Mouse (Mus musculus) urinary bladder, postnatal 25 days (tissue): ENCODE measurements at regions not wholly inside any gene's neighbourhood (a gene's known extent, or its start where the extent isn't known, plus 50 kb on each side); places are given as distances from the start of the nearest gene placed in this dataset.

Source experiments
- DNase-seq: peaks from one replicate; pipeline ENCODE4 v3.0.0; 2022; ENCODE audit warnings: low spot score

DNA sequence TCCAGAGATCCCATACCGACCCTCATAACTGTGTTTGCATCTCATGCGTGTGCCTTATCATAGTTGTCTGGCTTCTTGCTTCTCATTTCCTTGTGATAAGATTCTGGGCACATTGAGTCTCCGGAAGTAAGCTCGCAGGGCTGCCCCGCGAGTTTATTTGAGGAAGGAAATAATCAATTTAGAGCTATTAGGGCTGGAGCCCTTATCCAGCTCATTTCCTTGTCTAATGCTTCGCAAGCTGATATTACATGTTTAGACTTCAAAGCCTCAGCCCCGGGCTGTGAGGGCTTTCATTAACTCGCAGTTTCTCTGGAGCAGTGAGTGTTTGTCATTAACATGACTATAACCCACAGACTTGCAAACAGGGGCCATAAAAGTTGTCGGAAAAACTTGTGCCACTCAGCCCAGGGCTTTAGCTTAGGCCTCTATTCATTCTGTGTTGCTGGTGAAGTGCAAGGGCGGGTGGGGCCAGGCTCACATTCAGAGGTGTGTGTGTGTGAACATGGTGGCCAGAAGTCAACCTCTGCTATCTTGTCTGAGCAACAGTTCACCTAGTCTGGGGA is 251.0 kb upstream of the Gm5148 start:
- DNase-seq = no peak

DNA sequence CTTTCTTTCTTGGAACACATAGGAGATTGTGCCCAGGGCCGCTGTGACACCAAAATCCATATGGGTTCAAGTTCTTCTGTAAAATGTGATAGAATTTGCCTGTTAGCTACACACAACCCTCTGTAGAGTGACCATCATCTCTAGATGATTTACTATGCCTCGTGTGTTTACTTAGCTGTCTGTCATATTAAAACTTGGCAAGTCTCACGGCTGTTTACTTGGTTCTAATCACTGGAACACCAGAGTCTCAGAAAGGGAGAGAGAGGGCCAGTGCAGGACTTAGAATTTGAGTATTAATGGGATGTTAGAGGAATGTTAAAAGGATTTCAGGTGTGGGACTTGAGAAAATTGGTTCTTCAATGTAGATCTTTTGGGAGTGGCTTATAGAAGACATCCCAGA is 248.6 kb upstream of the Gm5148 start:
- DNase-seq = no peak

DNA sequence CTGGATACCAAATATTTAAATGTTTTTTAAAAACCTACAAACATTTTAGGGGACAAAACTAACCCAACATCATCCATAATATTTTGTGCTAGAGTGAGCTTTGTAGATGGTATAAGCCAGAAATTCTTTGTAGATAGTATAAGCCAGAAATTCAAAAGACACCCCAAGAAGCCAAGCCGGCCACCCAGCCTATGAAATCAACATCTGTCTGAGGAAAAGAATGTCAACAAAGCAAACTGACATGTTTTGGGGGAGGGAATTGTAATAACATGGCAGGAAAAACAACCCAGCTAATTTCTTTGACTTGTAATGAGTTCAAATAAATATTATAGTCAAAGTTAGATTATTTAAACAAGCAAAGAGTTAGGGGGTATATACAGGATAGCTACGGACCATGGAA is 246.9 kb upstream of the Gm5148 start:
- DNase-seq = no peak

DNA sequence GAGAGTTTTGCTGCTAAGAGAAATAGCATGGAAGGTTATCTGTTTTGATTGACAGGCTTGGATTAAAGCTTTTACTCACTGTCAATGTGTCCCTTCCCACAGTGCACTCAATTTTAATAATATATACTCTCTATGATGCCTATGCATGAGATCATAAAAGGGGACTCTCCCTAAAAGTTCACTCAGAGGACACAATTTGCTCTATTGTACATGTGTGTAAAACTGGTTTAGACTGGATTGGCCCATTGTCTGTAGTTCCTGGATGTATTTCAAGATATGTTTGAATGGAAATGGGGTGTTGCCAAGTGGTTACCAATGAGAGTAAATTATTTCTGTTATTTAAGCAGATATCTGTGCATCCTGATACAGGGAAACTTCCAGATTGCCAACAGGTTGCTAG is 244.4 kb upstream of the Gm5148 start:
- DNase-seq = no peak

DNA sequence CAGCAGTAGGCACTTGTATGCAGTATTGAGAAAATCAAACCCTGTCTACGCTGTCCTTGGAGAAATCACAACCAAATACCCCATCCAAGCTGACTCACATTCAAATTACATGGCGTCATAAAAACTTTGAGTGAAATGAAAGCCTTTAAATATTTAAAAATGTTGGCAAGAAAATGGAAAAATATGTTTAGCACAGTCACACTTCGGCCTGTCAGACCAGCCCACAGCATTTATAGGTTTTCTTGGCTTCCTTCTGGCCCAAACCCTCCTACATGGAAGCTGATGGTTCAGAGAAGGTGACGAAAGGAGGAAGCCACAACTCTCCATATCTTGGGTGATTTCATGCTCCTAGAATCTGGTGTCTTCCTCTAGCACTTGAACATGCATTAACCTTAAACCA is 240.9 kb upstream of the Gm5148 start:
- DNase-seq = no peak

DNA sequence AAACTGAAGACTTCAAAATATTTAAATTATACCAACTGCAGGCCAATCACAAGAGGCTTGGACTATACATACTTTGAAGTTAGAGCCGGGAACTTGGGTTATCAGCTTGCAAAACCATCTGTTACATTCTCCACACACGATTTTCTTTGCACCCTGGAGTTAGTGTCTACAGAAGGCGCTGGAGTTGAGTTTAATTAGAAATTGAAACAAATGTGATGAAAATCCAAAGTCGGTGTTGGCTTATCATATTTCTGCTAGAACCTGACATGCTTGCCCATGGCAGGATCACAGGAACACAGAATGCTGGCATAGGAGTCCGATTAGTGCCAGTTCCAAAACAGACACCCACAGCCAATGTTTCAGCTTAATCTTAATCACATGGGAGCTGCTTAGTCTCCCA is 239.8 kb upstream of the Gm5148 start:
- DNase-seq = no peak

DNA sequence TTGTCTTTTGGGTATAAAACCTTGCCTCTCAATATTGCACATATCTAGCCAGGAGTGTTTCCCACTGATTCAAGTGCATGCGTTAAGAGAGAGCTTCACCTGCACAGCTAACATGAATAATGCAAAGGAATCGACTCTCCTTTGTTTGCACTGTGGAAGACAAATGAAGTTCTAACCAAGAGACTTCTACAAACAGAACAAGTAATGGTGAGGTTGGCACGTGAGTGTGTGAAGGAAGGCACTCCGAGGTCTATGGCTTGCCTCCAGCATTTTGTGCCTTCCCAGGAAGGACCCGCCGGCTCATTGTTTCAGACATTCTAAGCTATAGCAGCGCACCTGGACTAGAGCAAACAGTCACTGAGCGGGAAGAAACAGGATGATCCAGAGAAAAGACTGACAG is 238.5 kb upstream of the Gm5148 start:
- no peak for DNase-seq

DNA sequence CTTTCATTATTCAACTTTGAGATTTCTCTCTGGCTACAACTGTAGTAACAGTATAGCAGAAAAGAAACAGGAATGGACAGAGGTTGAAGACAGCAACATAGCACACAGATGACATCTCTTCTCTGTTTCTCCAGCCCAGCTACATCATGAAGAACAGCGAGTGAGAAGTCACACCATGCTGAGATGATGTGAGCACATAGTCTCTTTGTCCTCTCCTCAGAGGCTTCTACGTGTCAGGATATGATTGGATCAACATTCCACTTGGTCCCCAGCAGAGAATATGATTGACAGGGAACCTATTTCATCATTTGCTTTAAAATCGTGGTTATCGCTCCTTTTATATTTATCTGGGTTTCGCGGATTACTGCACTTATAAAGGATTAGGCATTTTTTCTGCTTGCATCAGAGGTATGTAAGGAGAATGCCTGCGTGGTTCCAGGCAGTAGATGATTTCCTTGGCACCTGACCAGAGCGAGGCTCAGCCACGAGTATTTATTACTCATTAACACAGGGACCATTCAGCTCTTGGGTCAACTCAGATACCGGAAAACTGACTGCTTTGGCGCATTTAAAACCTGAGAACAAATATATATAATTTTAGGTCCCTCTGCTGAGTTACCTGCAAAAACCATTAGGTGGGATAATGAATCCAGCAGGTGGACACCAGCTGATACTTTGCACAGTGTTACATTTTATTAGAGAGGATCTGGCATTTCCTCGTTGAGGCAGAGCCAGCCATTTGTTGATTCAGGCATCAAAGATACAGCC is 237.9 kb upstream of the Gm5148 start:
- DNase-seq = no peak

DNA sequence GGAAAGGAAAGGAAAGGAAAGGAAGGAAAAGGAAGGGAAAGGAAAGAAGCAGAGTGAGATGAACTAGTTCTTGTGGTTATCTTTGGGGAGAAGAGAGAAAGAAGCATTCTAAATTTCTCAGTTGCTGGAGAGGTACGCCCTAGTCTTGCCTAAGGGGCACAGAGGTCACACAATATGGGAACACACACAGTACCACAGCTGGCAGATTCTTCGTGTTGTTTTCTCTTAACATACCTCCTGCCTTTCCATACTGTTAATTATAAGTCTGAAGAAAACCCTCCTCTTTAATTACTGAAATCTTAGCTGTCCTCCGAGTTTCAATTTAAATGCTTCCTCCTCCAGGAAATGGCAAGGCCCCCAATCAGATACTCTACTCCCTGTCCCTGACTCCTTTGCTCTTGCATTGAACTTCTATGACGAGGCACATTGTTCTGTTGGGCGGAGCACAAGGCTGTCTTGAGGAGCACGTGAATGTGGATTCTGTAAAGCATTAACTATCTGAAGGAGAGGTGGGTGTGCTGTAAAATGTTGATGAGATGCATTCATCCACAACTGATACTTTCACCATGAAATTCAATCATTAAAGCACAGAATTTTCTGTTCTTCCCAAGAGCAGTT is 234.2 kb upstream of the Gm5148 start:
- no peak for DNase-seq

DNA sequence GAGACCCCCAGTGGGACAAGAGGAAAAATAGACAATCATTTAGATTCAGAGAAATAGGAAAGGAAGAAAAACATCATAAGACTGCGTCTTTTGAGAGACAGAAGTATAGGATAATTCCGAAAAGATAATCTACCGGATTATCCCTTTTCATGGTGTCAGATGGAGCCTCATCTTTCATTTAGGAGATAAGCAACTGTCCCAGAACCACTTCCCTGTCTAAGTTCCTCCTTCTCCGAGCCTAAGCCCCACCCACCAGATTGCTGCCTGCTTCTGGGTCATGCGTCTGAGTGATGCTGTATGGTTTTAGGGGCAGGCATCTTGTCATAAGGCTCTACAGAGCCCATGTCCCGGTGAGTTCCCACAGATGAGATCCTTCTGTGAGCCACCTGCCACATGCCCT is 232.3 kb upstream of the Gm5148 start:
- DNase-seq = no peak

DNA sequence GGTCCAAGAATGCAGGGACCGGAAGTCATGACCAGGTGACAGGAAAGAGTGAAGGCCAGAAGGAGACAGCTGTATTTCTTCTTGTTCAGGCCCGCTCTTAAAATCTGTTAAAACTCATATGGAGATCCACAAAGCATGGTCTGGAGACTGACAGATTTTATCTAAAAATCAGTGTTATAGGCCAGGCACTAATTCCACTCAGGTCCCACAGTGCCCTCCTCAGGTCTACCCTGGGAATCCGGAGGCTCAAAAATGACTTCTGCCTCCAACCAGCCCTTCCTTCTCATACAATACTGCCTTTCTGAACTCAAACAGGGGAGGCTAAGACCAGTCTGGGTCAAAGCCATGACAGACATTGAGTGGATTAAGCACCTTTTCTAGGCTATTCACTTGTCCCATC is 228.6 kb upstream of the Gm5148 start:
- DNase-seq = no peak

DNA sequence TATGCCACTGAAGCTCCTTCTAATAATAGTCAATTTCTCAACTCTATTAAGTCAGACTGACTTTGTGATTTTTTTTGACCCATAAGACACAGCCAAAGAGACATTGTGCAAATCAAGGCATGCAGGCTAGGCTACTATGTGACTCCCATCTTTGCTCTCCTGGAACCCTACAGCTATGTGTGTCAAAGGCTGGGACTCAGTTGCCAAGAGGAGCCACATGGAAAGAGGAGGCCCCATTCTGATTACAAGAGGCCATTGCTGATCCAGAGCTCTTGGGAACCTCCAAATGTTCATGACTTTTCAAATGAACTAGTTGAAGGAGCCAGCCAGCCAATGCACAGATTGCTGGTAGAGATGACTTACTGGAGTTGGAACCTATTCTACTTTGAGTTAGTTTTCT is 228.0 kb upstream of the Gm5148 start:
- no peak for DNase-seq

DNA sequence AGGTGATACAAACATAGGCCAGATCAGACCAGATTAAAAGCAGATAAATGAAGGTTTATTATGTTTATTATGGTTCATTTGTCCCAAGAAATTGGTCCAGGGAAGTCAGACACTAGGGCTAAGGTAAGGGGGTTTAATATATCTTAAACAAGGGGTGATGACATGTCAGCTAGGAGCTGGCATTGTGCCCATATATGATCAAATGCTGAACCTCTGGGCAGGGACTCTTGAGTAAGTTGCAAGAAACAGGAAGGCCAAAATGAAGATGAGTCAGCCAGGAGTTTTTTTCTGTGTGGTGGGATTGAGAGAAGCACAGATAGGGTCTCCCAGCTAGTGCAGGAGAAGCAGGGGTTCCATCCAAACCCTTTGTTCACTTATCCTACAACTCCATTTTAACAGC is 219.4 kb upstream of the Gm5148 start:
- no peak for DNase-seq

DNA sequence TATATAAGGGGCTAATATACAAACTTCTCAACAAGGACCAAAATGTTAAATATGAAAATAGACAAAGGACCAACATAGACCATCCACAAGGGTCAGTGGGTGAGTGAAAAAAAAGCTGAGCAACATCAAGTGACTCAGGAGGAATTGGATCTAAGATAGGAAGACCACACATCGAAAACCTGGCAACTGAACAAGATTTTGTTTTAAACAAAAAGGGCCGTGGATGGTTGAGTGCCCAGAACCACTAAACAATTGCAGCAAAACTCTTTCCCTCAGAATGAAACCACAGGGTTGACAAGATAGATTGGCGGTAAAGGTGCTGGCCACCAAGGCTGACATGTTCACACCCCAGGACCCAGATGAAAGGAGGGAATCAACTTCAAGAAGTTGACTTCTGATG is 215.7 kb upstream of the Gm5148 start:
- no peak for DNase-seq

DNA sequence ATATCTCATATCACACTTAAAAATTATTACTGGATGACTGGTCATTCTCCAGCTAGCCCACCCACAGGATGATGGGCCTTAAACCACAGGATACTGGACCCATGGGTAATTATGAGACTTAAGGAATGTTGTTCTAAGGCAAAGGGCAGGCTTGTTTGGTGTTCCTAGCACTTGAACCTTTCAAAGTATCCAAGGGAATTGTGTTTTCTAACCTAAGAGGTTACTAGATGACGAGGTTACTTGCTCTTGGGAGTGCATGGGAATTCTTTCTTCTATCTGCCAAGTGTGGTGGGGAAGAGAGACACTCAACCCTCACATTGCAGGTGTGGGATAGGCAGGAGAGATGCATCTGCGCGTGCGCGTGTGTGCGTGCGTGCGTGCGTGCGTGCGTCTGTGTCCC is 214.6 kb upstream of the Gm5148 start:
- no peak for DNase-seq

DNA sequence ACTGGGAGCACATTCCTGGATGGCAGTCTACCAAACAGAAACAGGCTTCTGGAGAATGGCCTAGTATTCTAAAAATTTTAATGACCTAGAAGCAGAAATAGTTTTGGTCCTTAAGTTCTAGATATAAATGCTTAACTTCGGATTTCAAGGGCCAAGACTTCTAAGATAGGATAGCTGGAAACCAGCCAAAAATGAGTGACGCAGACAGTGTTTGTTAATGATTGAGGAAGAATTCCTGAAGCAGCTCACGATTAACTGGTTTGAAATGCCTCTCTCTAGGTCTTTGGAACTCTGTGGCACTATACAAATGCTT is 213.9 kb upstream of the Gm5148 start:
- no peak for DNase-seq

DNA sequence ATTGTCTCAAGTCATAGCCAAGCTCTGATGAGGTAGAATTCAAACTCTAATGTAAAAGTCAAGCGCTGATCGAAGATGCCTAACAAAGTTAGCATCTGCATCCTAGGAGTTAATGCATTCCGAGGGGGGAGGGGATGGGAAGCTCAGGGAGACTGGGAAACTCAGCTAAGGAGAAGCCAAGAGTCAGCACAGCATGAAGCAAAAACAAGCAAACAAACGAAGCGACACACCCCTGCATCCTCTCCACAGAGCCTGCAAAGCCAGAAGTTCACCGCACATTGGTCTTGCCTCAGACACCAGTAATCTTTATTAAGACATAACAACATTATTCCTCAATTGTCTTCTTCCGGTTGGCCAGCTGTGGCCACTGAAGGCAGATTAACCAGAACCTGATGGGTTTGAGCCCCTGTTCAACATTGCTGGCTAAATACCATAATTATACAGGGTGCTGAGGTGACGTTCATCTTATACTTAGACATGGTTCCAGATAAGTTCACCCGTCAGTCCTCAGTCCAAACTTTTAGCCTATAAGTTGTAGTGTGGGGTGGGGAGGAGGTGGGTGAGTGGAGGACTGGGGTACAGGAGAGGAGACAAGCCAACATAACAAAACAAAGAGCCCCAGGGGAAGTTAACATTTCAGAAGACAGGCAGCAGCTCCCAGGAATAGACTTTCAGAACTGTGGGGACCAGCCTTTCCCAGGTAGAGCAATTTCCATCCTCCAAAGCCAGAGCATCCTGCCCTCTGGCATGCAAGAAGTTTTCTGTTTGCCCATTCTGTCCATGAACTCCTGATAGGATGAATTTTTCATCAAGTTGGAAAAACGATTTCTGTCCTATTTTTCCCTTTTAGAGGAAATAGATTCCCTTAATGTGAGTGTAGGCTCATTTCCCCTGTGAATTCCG is 213.3 kb upstream of the Gm5148 start:
- no peak for DNase-seq

DNA sequence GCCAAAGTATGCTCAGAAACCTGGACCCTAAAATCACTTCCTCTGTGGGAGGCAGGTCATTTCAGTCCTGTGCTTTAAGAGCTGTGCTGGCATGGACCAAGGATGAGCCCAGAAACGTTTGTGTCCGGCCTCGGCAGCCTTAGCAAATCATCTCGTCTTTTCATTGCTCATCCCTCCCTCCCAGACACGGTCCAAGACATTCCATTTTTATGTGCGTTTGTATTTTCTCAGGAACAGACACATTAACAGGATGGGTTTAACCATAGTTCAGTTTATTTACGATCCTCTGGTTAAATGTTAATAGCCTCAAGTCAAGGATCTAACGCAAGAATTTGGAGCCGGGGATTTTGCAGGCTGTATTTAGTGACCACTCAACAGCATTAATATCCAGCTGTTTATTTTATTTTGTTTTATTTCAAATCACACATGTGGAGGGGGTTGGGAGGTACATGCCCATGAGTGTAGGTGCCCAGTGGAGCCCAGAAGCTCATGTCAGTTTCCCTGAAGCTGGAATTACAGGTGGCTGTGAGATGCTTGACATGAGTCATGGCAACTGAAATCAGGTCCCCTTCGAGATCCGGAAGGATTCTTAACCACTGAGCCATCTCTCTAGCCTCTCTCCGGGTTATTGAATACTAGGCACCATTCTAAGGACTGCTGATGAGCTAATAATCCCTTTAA is 212.1 kb upstream of the Gm5148 start:
- DNase-seq = no peak

DNA sequence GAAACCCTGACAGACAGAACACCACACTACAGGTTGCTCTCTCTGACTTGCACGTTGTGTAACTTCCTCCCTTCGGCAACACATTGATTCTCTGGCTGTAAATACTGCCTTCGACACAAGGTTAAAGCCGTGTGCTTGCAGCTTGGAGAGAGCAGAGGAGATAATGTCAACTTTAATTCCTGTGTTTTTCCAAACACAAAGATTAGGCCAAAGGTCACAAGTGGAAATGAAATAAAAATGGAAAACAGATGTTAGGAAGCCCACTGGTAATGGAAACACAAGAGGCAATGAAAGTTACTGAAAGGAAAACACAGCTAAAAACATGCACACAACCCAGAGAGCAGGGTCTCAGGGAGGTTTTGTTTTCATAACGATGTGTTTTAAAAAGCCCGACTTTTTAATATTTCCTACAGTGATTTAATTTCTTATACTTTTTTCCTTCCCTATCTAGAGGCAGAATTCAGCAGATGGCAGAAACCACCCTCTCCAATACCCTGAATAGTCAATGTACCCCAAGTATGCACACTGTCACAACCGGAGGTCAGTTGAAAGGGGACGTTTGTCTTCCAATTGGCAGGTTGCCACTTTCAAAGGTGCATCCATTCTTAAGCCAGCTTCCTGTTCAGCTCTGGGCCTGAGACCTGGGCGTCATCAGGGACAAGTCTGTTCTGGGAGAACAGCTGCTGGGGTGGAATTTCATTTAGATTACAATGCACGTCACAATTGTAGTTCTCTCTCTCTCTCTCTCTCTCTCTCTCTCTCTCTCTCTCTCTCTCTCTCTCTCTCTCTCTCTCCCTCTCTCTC is 210.8 kb upstream of the Gm5148 start:
- no peak for DNase-seq

DNA sequence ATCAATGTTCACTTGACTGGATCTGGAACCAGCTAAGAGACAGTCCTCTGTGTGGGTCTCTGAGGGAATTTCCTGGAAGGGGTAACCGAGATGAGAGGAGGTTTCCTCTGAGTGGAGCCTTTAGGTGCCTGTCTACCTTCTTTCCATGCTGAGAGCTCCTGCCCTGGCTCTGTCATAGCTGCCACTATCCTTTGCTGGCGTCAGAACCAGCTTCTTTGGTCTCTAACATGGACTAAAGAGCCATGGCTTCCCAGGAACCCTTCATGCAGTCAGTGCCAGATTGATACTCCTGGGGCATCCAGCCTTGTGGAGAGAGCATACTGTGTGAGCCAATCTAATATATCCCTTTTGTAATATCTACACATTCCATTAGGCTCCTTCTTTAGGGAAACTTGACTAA is 209.9 kb upstream of the Gm5148 start:
- no peak for DNase-seq

DNA sequence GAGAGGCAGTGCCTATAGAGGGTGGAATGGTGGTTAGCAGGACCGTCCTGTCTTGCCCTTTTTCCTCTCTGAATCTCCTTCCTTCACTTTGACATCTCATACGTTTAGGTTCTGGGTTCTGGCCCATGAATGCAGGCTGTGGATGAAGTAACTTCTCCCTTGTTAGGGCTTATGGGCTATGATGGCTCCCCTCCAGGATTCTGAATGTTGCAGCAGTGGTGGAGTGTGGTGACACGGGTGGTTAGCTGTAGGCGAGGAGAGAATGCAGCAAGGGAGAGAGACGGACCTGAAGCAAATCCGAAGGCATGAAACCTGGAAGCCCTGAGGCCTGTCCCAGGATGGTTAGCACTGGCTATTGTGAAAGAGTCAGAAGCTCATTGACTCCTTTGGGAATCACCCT is 204.4 kb upstream of the Gm5148 start:
- DNase-seq = no peak
